Mouse (Mus musculus) lung, postnatal 0 days (tissue): ENCODE results near the gene Nfs1.

Source experiments
- CTCF ChIP-seq: IDR thresholded peaks from 2 replicates; pipeline ENCODE4 v1.5.1; 2016; ENCODE audit warnings: antibody characterized with exemption, mild to moderate bottlenecking
- EP300 ChIP-seq: IDR thresholded peaks from 2 replicates; pipeline ENCODE4 v1.6.1; 2016; ENCODE audit warnings: antibody characterized with exemption, mild to moderate bottlenecking, control low read depth

DNA sequence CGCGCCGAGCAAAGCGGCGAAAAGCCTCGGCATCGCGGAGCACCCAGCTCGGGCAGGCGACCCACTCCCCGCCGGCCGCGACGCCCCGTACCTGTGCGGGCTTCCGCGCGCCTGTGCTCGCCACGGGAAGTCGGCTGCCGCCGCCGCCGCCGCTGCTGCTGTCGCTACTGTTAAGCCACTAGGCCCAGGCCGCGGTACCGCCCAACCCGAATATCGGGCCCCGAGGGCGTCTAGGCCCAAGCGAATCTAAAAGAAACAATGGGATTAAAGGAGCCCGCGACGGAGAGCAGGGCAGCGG lies 35.8 kb upstream of the Nfs1 start:
- TF ChIP-seq CTCF (no peak), EP300 (no peak)
